Mouse (Mus musculus) embryonic facial prominence, embryonic 15.5 days (tissue): Measurements from ENCODE around the gene Zfp444. TPM values are rescaled to one million over a fixed set of nuclear protein-coding genes. Genes with fewer than 3 reads are reported as not detected.
A peak's percentile ranks its signal among the peaks of the same experiment; 100 is the strongest.

Source experiments
- ATAC-seq: fragments of 200-750 bp; cut with Nextera tagmentation; 2 replicates; pipeline ENCODE4 v1.8.0; 2017; ENCODE audit warnings: low read depth, moderate TSS enrichment; ENCODE audit not compliant: insufficient number of reproducible peaks, low FRiP score, low TSS enrichment
- H3K27ac ChIP-seq: fragments of 300-500 bp; sonication (generic); replicated peaks from 2 replicates; pipeline ENCODE4 v1.5.1; 2015; ENCODE audit warnings: mild to moderate bottlenecking, inconsistent platforms
- H3K27me3 ChIP-seq: fragments of 300-500 bp; sonication (generic); 2 replicates; pipeline ENCODE4 v1.6.1; 2015; ENCODE audit warnings: inconsistent platforms
- H3K36me3 ChIP-seq: fragments of 300-500 bp; sonication (generic); 2 replicates; pipeline ENCODE4 v1.6.1; 2015; ENCODE audit warnings: mild to moderate bottlenecking, inconsistent platforms
- H3K4me1 ChIP-seq: fragments of 300-500 bp; sonication (generic); 2 replicates; pipeline ENCODE4 v1.6.1; 2015; ENCODE audit warnings: inconsistent platforms
- H3K4me2 ChIP-seq: fragments of 300-500 bp; sonication (generic); replicated peaks from 2 replicates; pipeline ENCODE4 v1.6.1; 2015; ENCODE audit warnings: mild to moderate bottlenecking, inconsistent platforms
- H3K4me3 ChIP-seq: fragments of 300-500 bp; sonication (generic); replicated peaks from 2 replicates; pipeline ENCODE4 v1.5.1; 2015; ENCODE audit warnings: mild to moderate bottlenecking, inconsistent platforms
- H3K9ac ChIP-seq: fragments of 300-500 bp; sonication (generic); 2 replicates; pipeline ENCODE4 v1.6.1; 2015; ENCODE audit warnings: inconsistent platforms
- H3K9me3 ChIP-seq: fragments of 300-500 bp; sonication (generic); replicated peaks from 2 replicates; pipeline ENCODE4 v1.6.1; 2016; ENCODE audit warnings: inconsistent platforms
- WGBS: fragments of 180-500 bp; shearing (Covaris S2); methylation state at CpG from one replicate; pipeline ENCODE4 v1.1.7; 2015; 5-methylcytosine and 5-hydroxymethylcytosine counted together
- polyA plus RNA-seq: library from polyadenylated mRNA; unstranded; fragments of >200 nt; fragmentation: Nextera tagmentation; extraction: Ambion mirVana; gene quantifications from 2 replicates; pipeline ENCODE4 v1.2.1, GENCODE M21; 2015

Zfp444 gene
- polyA plus RNA-seq, 1 experiment from 2014 or later: 61.5 TPM

- no peak overlapping the region for H3K4me3 ChIP-seq
- H3K9ac ChIP-seq: no peak overlapping the region
- H3K27me3 ChIP-seq: no peaks in the 10 kb centered on the region
- peaks cover 31% of the 10 kb centered on the region for H3K4me1 ChIP-seq
- no peaks in the 10 kb centered on the region for H3K9me3 ChIP-seq
- 73% methylated on average over 5 of the region's 5 CpGs for WGBS
- H3K4me2 ChIP-seq: no peak overlapping the region
- no peak overlapping the region for H3K27ac ChIP-seq
- no peak for ATAC-seq
- H3K36me3 ChIP-seq: no peaks in the 10 kb centered on the region
Measured at GRCm38 (mm10) chr7:6147688-6148087, 24.3 kb upstream of the Zfp444 start.

GRCm38 (mm10) chr7:6151266-6151665 lies 20.8 kb upstream of the Zfp444 start:
- no peak for ATAC-seq
- Histone ChIP-seq H3K9ac (no peak overlapping the region), H3K4me2 (no peak overlapping the region), H3K4me1 (peaks cover 31% of the 10 kb centered on the region), H3K4me3 (no peak overlapping the region), H3K9me3 (no peaks in the 10 kb centered on the region), H3K36me3 (no peaks in the 10 kb centered on the region), H3K27me3 (no peaks in the 10 kb centered on the region), H3K27ac (no peak overlapping the region)
- WGBS: 83% methylated on average over 1 of the region's 1 CpGs

GRCm38 (mm10) chr7:6152036-6152435 lies 20.0 kb upstream of the Zfp444 start:
- peaks cover 37% of the 10 kb centered on the region for H3K4me1 ChIP-seq
- H3K27me3 ChIP-seq: no peaks in the 10 kb centered on the region
- no peak overlapping the region for H3K4me2 ChIP-seq
- H3K27ac ChIP-seq: no peak overlapping the region
- no peak overlapping the region for H3K4me3 ChIP-seq
- no peak for ATAC-seq
- H3K36me3 ChIP-seq: no peaks in the 10 kb centered on the region
- 78% methylated on average over 3 of the region's 3 CpGs for WGBS
- H3K9me3 ChIP-seq: no peaks in the 10 kb centered on the region
- no peak overlapping the region for H3K9ac ChIP-seq

- no peak overlapping the region for H3K27ac ChIP-seq
- WGBS: 90% methylated on average over 3 of the region's 3 CpGs
- H3K36me3 ChIP-seq: no peaks in the 10 kb centered on the region
- H3K9me3 ChIP-seq: no peaks in the 10 kb centered on the region
- H3K4me3 ChIP-seq: no peak overlapping the region
- H3K27me3 ChIP-seq: no peaks in the 10 kb centered on the region
- H3K4me1 ChIP-seq: peaks cover 34% of the 10 kb centered on the region
- no peak overlapping the region for H3K9ac ChIP-seq
- no peak for ATAC-seq
- H3K4me2 ChIP-seq: no peak overlapping the region
Measured at GRCm38 (mm10) chr7:6153131-6153530, 18.9 kb upstream of the Zfp444 start.

GRCm38 (mm10) chr7:6154164-6154563 lies 17.9 kb upstream of the Zfp444 start:
- Histone ChIP-seq H3K4me3 (peak overlapping the region; percentile 89), H3K4me2 (peak overlapping the region; percentile 81), H3K9me3 (no peaks in the 10 kb centered on the region), H3K9ac (no peak overlapping the region), H3K27me3 (no peaks in the 10 kb centered on the region), H3K4me1 (peaks cover 27% of the 10 kb centered on the region), H3K27ac (peak overlapping the region; percentile 95; the same call in 1 of the 2 replicates), H3K36me3 (no peaks in the 10 kb centered on the region)
- 72% methylated on average over 5 of the region's 5 CpGs for WGBS
- no peak for ATAC-seq

GRCm38 (mm10) chr7:6155031-6155872 lies 16.8 kb upstream of the Zfp444 start:
- ATAC-seq: peak; percentile 78
- Histone ChIP-seq H3K4me1 (peaks cover 26% of the 10 kb centered on the region), H3K36me3 (no peaks in the 10 kb centered on the region), H3K27me3 (no peaks in the 10 kb centered on the region), H3K4me3 (peak overlapping the region; percentile 89), H3K9ac (peak overlapping the region; percentile 93), H3K9me3 (no peaks in the 10 kb centered on the region), H3K27ac (peak overlapping the region; percentile 95), H3K4me2 (peak overlapping the region; percentile 81)
- 2% methylated on average over 55 of the region's 85 CpGs for WGBS

GRCm38 (mm10) chr7:6155901-6156411 lies 16.1 kb upstream of the Zfp444 start, which contains the start of gene Zfp787:
Gene Zfp787, minus strand, starts transcription at chr7:6155997.
- Histone ChIP-seq H3K4me2 (peak within 1 kb of the TSS; percentile 81), H3K4me1 (peaks cover 26% of the 10 kb centered on the region), H3K27ac (peak within 1 kb of the TSS; percentile 95), H3K9me3 (no peaks in the 10 kb centered on the region), H3K4me3 (peak within 1 kb of the TSS; percentile 89), H3K27me3 (no peaks in the 10 kb centered on the region), H3K9ac (peak within 1 kb of the TSS; percentile 93), H3K36me3 (no peaks in the 10 kb centered on the region)
- WGBS: under 1% methylated on average over 53 of the region's 54 CpGs
- ATAC-seq: peak; percentile 98

GRCm38 (mm10) chr7:6156901-6157472 lies 15.0 kb upstream of the Zfp444 start:
- no peaks in the 10 kb centered on the region for H3K36me3 ChIP-seq
- H3K4me1 ChIP-seq: peaks cover 19% of the 10 kb centered on the region
- H3K9me3 ChIP-seq: no peaks in the 10 kb centered on the region
- H3K4me3 ChIP-seq: peak overlapping the region; percentile 89
- no peaks in the 10 kb centered on the region for H3K27me3 ChIP-seq
- H3K4me2 ChIP-seq: peak overlapping the region; percentile 81
- WGBS: 57% methylated on average over 9 of the region's 9 CpGs
- 0 out of 2 replicates have a peak overlapping the region, but pooled peaks have one; percentile 60 for H3K27ac ChIP-seq
- no peak for ATAC-seq
- no peak overlapping the region for H3K9ac ChIP-seq

GRCm38 (mm10) chr7:6157479-6157878 lies 14.5 kb upstream of the Zfp444 start:
- no peak for ATAC-seq
- Histone ChIP-seq H3K4me2 (no peak overlapping the region), H3K4me1 (peaks cover 17% of the 10 kb centered on the region), H3K9ac (no peak overlapping the region), H3K27me3 (no peaks in the 10 kb centered on the region), H3K27ac (no peak overlapping the region), H3K9me3 (no peaks in the 10 kb centered on the region), H3K4me3 (no peak overlapping the region), H3K36me3 (no peaks in the 10 kb centered on the region)
- 84% methylated on average over 1 of the region's 1 CpGs for WGBS

GRCm38 (mm10) chr7:6159604-6160003 lies 12.4 kb upstream of the Zfp444 start:
- H3K9me3 ChIP-seq: no peaks in the 10 kb centered on the region
- H3K9ac ChIP-seq: no peak overlapping the region
- H3K4me2 ChIP-seq: no peak overlapping the region
- 0 out of 2 replicates have a peak overlapping the region, but pooled peaks have one; percentile 39 for H3K27ac ChIP-seq
- peaks cover 13% of the 10 kb centered on the region for H3K4me1 ChIP-seq
- 65% methylated on average over 3 of the region's 3 CpGs for WGBS
- no peaks in the 10 kb centered on the region for H3K36me3 ChIP-seq
- no peak overlapping the region for H3K4me3 ChIP-seq
- H3K27me3 ChIP-seq: no peaks in the 10 kb centered on the region
- no peak for ATAC-seq

GRCm38 (mm10) chr7:6161541-6161940 lies 10.5 kb upstream of the Zfp444 start:
- WGBS: 57% methylated on average over 3 of the region's 3 CpGs
- Histone ChIP-seq H3K27me3 (no peaks in the 10 kb centered on the region), H3K36me3 (no peaks in the 10 kb centered on the region), H3K27ac (no peak overlapping the region), H3K4me2 (no peak overlapping the region), H3K4me3 (no peak overlapping the region), H3K4me1 (peaks cover 5% of the 10 kb centered on the region), H3K9ac (no peak overlapping the region), H3K9me3 (no peaks in the 10 kb centered on the region)
- ATAC-seq: no peak
